Mouse (Mus musculus) layer of hippocampus, adult 2 months (tissue): ENCODE results near the gene Slc22a23. TPM values are rescaled to one million over a fixed set of nuclear protein-coding genes. Genes with fewer than 3 reads are reported as not detected.

Experiments
- DNase-seq, 2 experiments: peaks; one replicate each; pipeline ENCODE4 v3.0.0; 2022; ENCODE audit warnings: low spot score in 2 of 2
- H3K27ac ChIP-seq: fragments of 200-600 bp; 2 replicates; pipeline ENCODE4 v1.8.1; 2022
- H3K4me3 ChIP-seq: fragments of 200-600 bp; 2 replicates; pipeline ENCODE4 v1.8.1; 2022; ENCODE audit warnings: mild to moderate bottlenecking
- CTCF ChIP-seq: fragments of 200-600 bp; conservative IDR thresholded peaks from 2 replicates; pipeline ENCODE4 v1.8.1; 2022; ENCODE audit warnings: antibody characterized with exemption, mild to moderate bottlenecking, moderate library complexity
- total RNA-seq, 2 experiments: library from RNA; stranded (reverse); gene quantifications; 2 replicates each; pipeline ENCODE4 v1.2.3; 2021

The Slc22a23 gene
- total RNA-seq, 2 experiments from 2014 or later, result 31.6 to 34.8 TPM

- no peak for DNase-seq
- no peak for TF ChIP-seq CTCF
- no peak overlapping the region for H3K27ac ChIP-seq
- H3K4me3 ChIP-seq, result no peak overlapping the region
Measured at GRCm38 (mm10) chr13:34226940-34227339, 118.0 kb downstream of the Slc22a23 start.

GRCm38 (mm10) chr13:34222985-34223384 lies 122.0 kb downstream of the Slc22a23 start:
- TF ChIP-seq CTCF, result no peak
- Histone ChIP-seq H3K4me3 (no peak overlapping the region), H3K27ac (peak overlapping the region; percentile 53; the same call in 1 of the 2 replicates)
- no peak for DNase-seq

- DNase-seq, result no peak
- Histone ChIP-seq H3K4me3 (no peak overlapping the region), H3K27ac (no peak overlapping the region)
- TF ChIP-seq CTCF, result no peak
Measured at GRCm38 (mm10) chr13:34219728-34220127, 125.3 kb downstream of the Slc22a23 start.

- no peak for DNase-seq
- TF ChIP-seq CTCF, result no peak
- Histone ChIP-seq H3K27ac (peak overlapping the region; percentile 10; the same call in 1 of the 2 replicates), H3K4me3 (no peak overlapping the region)
Measured at GRCm38 (mm10) chr13:34218776-34219175, 126.2 kb downstream of the Slc22a23 start.

GRCm38 (mm10) chr13:34214855-34215254 lies 130.1 kb downstream of the Slc22a23 start:
- no peak for DNase-seq
- Histone ChIP-seq H3K4me3 (no peak overlapping the region), H3K27ac (no peak overlapping the region)
- TF ChIP-seq CTCF, result no peak

- no peak for DNase-seq
- no peak overlapping the region for H3K27ac ChIP-seq
- no peak overlapping the region for H3K4me3 ChIP-seq
- TF ChIP-seq CTCF, result no peak
Measured at GRCm38 (mm10) chr13:34212735-34213212, 132.2 kb downstream of the Slc22a23 start.

- H3K4me3 ChIP-seq, result no peak overlapping the region
- TF ChIP-seq CTCF, result no peak
- no peak overlapping the region for H3K27ac ChIP-seq
- no peak for DNase-seq
Measured at GRCm38 (mm10) chr13:34211261-34211775, 133.7 kb downstream of the Slc22a23 start.

- no peak overlapping the region for H3K4me3 ChIP-seq
- no peak for TF ChIP-seq CTCF
- DNase-seq, result no peak
- no peak overlapping the region for H3K27ac ChIP-seq
Measured at GRCm38 (mm10) chr13:34207714-34208470, 137.1 kb downstream of the Slc22a23 start.

GRCm38 (mm10) chr13:34205216-34205615 lies 139.8 kb downstream of the Slc22a23 start:
- no peak for TF ChIP-seq CTCF
- no peak for DNase-seq
- no peak overlapping the region for H3K4me3 ChIP-seq
- H3K27ac ChIP-seq, result no peak overlapping the region

GRCm38 (mm10) chr13:34195676-34196075 lies 149.3 kb downstream of the Slc22a23 start:
- H3K27ac ChIP-seq, result no peak overlapping the region
- DNase-seq, result no peak
- no peak for TF ChIP-seq CTCF
- no peak overlapping the region for H3K4me3 ChIP-seq

- no peak overlapping the region for H3K4me3 ChIP-seq
- no peak for TF ChIP-seq CTCF
- no peak for DNase-seq
- H3K27ac ChIP-seq, result peak overlapping the region; percentile 76
Measured at GRCm38 (mm10) chr13:34193384-34193783, 151.6 kb downstream of the Slc22a23 start.

GRCm38 (mm10) chr13:34192414-34193191 lies 152.4 kb downstream of the Slc22a23 start:
- peak; percentile 70 for TF ChIP-seq CTCF
- DNase-seq, result peak in 1 of 2 experiments; percentile 37
- peak overlapping the region; percentile 76 for H3K27ac ChIP-seq
- no peak overlapping the region for H3K4me3 ChIP-seq

GRCm38 (mm10) chr13:34187571-34187970 lies 157.4 kb downstream of the Slc22a23 start:
- peak; percentile 76 to 78 for DNase-seq
- TF ChIP-seq CTCF, result peak; percentile 97
- H3K27ac ChIP-seq, result no peak overlapping the region
- H3K4me3 ChIP-seq, result no peak overlapping the region

- Histone ChIP-seq H3K27ac (no peak overlapping the region), H3K4me3 (no peak overlapping the region)
- DNase-seq, result no peak
- TF ChIP-seq CTCF, result no peak
Measured at GRCm38 (mm10) chr13:34185371-34185770, 159.6 kb downstream of the Slc22a23 start.
